Mouse (Mus musculus): Measurements from ENCODE around the gene Snx20. TPM values are rescaled to one million over a fixed set of nuclear protein-coding genes. Genes with fewer than 3 reads are reported as not detected.

Gene Snx20
- polyA plus RNA-seq, 1 experiment from 2014 or later: 1.0 TPM

- Histone ChIP-seq H3K4me2 (ENCODE audit: low read length) (no peak overlapping the region), H3K9me3 (ENCODE audit: control insufficient read depth, low read length) (no peaks in the 10 kb centered on the region), H3K4me3 (replicated peaks; ENCODE audit: low read length) (no peak overlapping the region), H3K27ac (ENCODE audit: low read length) (peak overlapping the region; percentile 75), H3K36me3 (ENCODE audit: control insufficient read depth, insufficient read depth) (no peaks in the 10 kb centered on the region), H3K4me1 (replicated peaks; ENCODE audit: control insufficient read depth, insufficient read depth, low read length) (peaks cover 62% of the 10 kb centered on the region), H3K9ac (replicated peaks; ENCODE audit: low read depth, low read length) (no peak overlapping the region), H3K27me3 (replicated peaks; ENCODE audit: control insufficient read depth, insufficient read depth, low read length) (no peaks in the 10 kb centered on the region)
- ATAC-seq: peak; percentile 58
- WGBS: 34% methylated on average over 5 of the region's 5 CpGs
These were observed 58.3 kb downstream of the Snx20 start for GRCm38 (mm10) chr8:88577666-88578065.

Other genes with a start within 250 kb of the Snx20 start
- 28.3 and 28.5 TPM in 2 replicates for gene Nkd1, start 114.8 kb downstream of the Snx20 start, polyA plus RNA-seq (2015; fragmentation: Nextera tagmentation; extraction: Ambion mirVana)
- 0.06 and 0.20 TPM in 2 replicates for gene Nod2, start 11.2 kb upstream of the Snx20 start, polyA plus RNA-seq (2015; fragmentation: Nextera tagmentation; extraction: Ambion mirVana)
- 18.1 and 19.2 TPM in 2 replicates for gene Cyld, start 60.9 kb upstream of the Snx20 start, polyA plus RNA-seq (2015; fragmentation: Nextera tagmentation; extraction: Ambion mirVana)